Mouse (Mus musculus): Measurements from ENCODE around the gene Pex16. TPM values are rescaled to one million over a fixed set of nuclear protein-coding genes. Genes with fewer than 3 reads are reported as not detected.

Gene Pex16
- polyA plus RNA-seq, 1 experiment, result 157 TPM

DNA sequence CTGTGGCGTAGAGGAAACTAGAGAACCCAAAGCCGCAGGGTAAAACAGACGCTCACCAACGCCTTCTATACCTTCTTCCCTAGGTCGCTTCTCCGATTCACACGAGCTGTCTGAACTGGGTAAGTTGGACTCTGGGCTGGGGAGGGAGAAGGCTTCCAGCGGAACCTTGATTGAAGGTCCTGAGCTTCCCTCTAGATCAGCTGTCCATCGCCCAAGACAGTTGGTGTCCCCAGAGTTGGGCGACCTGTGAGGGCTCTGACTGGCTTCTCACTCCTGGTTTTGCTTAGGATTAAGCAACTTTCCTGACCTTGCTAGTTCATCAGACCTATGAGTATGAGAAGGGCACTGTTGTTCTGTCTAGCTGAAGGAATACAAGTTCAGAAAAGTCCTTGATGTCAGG, 1.3 kb downstream of the Pex16 start:
- Histone ChIP-seq H3K4me1 (ENCODE audit: control insufficient read depth, insufficient read depth, insufficient read length, low read length) (peaks cover 35% of the 10 kb centered on the region), H3K4me3 (ENCODE audit: low read depth, low read length) (peak overlapping the region; percentile 78), H3K27ac (ENCODE audit: insufficient read depth, low read depth, low read length) (peak overlapping the region; percentile 92), H3K36me3 (ENCODE audit: control insufficient read depth, insufficient read depth, low read length) (peaks cover 34% of the 10 kb centered on the region), H3K27me3 (ENCODE audit: control insufficient read depth, insufficient read depth, low read length) (no peaks in the 10 kb centered on the region)
- TF ChIP-seq POLR2A (IDR thresholded peaks at IDR 0.05; ENCODE audit: low read depth, low read length), result no peak
- TF ChIP-seq CTCF (IDR thresholded peaks at IDR 0.05; ENCODE audit: extremely low read depth, insufficient read length, insufficient replicate concordance, low read depth, low read length), result no peak
- 5% methylated on average over 10 of the region's 10 CpGs for WGBS

DNA sequence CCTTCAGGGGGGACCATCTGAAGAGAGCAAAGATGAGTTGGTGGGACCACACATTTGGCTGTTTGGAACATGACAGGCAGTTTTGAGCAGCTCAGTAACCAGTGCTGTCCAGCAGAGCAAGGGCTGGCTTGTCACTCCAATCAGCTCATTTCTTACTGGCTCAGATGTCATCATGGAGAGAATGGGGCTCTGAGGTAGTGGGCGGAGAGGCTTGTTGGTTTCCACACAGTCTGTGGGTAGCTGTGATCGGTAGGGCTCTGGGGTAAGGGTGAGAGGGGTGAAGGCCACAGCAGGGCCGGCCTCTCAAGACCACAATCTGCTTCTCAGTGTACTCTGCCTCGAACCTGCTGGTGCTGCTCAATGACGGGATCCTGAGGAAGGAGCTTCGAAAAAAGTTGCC, 1.8 kb downstream of the Pex16 start:
- 70% methylated on average over 6 of the region's 6 CpGs for WGBS
- Histone ChIP-seq H3K27ac (ENCODE audit: insufficient read depth, low read depth, low read length) (no peak overlapping the region), H3K4me3 (ENCODE audit: low read depth, low read length) (peak overlapping the region; percentile 78), H3K4me1 (ENCODE audit: control insufficient read depth, insufficient read depth, insufficient read length, low read length) (peaks cover 31% of the 10 kb centered on the region), H3K27me3 (ENCODE audit: control insufficient read depth, insufficient read depth, low read length) (no peaks in the 10 kb centered on the region), H3K36me3 (ENCODE audit: control insufficient read depth, insufficient read depth, low read length) (peaks cover 40% of the 10 kb centered on the region)
- no peak for TF ChIP-seq CTCF (IDR thresholded peaks at IDR 0.05; ENCODE audit: extremely low read depth, insufficient read length, insufficient replicate concordance, low read depth, low read length)
- no peak for TF ChIP-seq POLR2A (IDR thresholded peaks at IDR 0.05; ENCODE audit: low read depth, low read length)

DNA sequence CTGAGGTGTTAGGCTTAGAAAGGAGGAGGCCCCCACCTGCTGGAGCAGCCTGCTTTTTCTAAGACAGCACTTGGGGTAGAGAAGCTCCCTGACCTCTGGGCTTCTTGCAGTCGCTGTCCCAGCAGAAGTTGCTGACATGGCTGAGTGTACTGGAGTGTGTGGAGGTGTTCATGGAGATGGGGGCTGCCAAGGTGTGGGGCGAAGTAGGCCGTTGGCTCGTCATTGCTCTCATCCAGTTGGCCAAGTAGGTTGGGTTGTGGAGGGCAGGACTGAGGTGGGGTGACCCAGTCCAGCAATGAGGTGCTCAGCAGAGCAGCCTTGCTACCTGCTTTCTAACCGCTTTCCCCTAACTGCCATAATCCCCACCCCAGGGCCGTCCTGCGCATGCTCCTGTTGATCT, 2.8 kb downstream of the Pex16 start:
- WGBS, result 94% methylated on average over 7 of the region's 7 CpGs
- TF ChIP-seq POLR2A (IDR thresholded peaks at IDR 0.05; ENCODE audit: low read depth, low read length) (no peak), CTCF (IDR thresholded peaks at IDR 0.05; ENCODE audit: extremely low read depth, insufficient read length, insufficient replicate concordance, low read depth, low read length) (no peak)
- peaks cover 49% of the 10 kb centered on the region for H3K36me3 ChIP-seq (ENCODE audit: control insufficient read depth, insufficient read depth, low read length)

DNA sequence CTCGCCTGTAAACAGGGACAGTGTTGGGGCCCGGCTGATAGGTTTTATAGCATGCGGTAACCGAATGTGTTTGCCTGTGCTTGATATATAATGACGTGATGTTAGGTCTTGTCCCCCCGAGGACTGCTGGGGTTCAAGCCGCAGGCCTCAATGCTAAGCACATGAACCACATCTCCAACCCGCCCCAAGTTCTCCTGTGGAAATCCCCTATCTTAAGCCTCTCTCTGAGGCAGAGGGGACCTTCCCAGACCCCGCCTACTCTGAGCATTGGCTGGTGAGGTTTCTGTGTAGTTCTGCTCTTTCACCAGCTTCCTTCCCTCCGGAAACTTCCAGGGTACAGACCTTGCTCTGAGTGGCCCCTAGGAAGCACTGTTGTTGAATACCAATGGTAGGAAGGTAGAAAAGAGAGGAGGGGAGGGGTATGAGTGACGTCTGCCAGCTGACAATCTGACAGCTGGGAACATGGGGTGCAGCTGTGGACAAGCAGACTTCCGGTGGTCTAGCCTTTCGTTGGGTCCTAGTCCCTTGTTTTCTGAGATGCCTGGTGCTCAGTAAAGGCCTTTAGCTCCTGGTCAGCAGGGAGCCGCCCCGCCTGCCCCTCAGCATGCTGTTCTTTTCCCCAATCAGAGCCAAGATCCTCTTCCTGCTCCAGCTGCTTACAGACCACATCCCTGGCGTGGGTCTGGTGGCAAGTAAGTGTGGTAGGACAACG, 5.5 kb downstream of the Pex16 start:
- peaks cover 54% of the 10 kb centered on the region for H3K36me3 ChIP-seq (ENCODE audit: control insufficient read depth, insufficient read depth, low read length)

More for the DNA sequence above, 2.8 kb downstream of the Pex16 start:
- no peak overlapping the region for H3K27ac ChIP-seq (ENCODE audit: insufficient read depth, low read depth, low read length)
- H3K4me1 ChIP-seq (ENCODE audit: control insufficient read depth, insufficient read depth, insufficient read length, low read length), result peaks cover 23% of the 10 kb centered on the region
- H3K27me3 ChIP-seq (ENCODE audit: control insufficient read depth, insufficient read depth, low read length), result no peaks in the 10 kb centered on the region
- H3K4me3 ChIP-seq (ENCODE audit: low read depth, low read length), result no peak overlapping the region

DNA sequence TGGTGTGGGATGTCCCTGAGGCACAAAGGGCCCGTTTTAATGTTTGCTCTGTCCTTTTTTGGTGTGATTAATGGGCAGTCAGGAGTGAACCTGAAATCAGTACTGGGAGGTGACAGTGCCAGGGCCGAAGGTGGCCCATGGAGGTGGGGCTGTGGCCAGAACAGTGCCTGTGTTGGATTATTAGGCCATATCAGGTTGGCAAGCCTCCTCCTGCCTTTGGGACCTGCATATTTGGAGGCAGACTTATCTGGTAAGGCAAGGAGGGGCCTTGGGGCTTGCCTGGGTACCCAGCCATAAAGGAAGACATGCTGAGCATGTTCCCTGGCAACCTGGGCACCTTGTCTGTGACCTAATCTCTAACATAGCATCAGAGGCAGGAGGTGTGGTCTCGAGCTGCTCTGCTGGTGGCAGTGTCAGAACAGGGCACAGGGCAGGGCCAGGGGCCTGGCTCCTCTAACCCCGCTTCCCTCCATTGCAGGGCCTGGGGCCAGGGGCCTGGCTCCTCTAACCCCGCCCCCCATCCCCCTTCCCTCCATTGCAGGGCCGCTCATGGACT, 6.1 kb downstream of the Pex16 start:
- Histone ChIP-seq H3K27me3 (ENCODE audit: control insufficient read depth, insufficient read depth, low read length) (no peaks in the 10 kb centered on the region), H3K4me1 (ENCODE audit: control insufficient read depth, insufficient read depth, insufficient read length, low read length) (peaks cover 7% of the 10 kb centered on the region; the same call in 1 of the 2 replicates), H3K4me3 (ENCODE audit: low read depth, low read length) (no peak overlapping the region), H3K27ac (ENCODE audit: insufficient read depth, low read depth, low read length) (no peak overlapping the region), H3K36me3 (ENCODE audit: control insufficient read depth, insufficient read depth, low read length) (peaks cover 54% of the 10 kb centered on the region)
- TF ChIP-seq POLR2A (IDR thresholded peaks at IDR 0.05; ENCODE audit: low read depth, low read length), result no peak
- no peak for TF ChIP-seq CTCF (IDR thresholded peaks at IDR 0.05; ENCODE audit: extremely low read depth, insufficient read length, insufficient replicate concordance, low read depth, low read length)
- WGBS, result 77% methylated on average over 6 of the region's 6 CpGs

More for the DNA sequence above, 5.5 kb downstream of the Pex16 start:
- WGBS, result 81% methylated on average over 17 of the region's 17 CpGs
- TF ChIP-seq CTCF (IDR thresholded peaks at IDR 0.05; ENCODE audit: extremely low read depth, insufficient read length, insufficient replicate concordance, low read depth, low read length) (no peak), POLR2A (IDR thresholded peaks at IDR 0.05; ENCODE audit: low read depth, low read length) (no peak)
- peaks cover 7% of the 10 kb centered on the region; the same call in 1 of the 2 replicates for H3K4me1 ChIP-seq (ENCODE audit: control insufficient read depth, insufficient read depth, insufficient read length, low read length)
- H3K27ac ChIP-seq (ENCODE audit: insufficient read depth, low read depth, low read length), result no peak overlapping the region
- no peaks in the 10 kb centered on the region for H3K27me3 ChIP-seq (ENCODE audit: control insufficient read depth, insufficient read depth, low read length)
- no peak overlapping the region for H3K4me3 ChIP-seq (ENCODE audit: low read depth, low read length)

DNA sequence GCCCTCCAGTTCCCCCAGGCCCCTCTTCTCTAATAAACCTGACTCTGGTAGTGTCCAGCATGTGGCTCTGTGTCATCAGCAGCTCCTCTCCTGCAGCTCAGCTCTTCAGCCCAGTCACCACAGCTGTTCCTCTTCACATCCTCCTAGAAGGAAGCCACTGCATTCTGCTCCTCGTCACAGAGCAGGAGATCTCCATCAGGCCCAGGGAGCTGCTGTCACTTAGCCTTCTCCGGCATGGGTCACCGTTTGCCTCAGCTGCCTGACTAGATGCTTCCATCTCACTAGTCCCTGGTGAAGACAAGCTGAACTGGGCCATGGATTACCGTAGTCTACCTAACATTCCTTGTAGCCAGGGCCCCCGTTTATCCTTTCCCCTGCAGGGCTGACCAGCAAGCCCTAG, 6.7 kb downstream of the Pex16 start:
- Histone ChIP-seq H3K4me1 (ENCODE audit: control insufficient read depth, insufficient read depth, insufficient read length, low read length) (peaks cover 5% of the 10 kb centered on the region; the same call in 1 of the 2 replicates), H3K36me3 (ENCODE audit: control insufficient read depth, insufficient read depth, low read length) (peaks cover 54% of the 10 kb centered on the region), H3K27ac (ENCODE audit: insufficient read depth, low read depth, low read length) (no peak overlapping the region), H3K27me3 (ENCODE audit: control insufficient read depth, insufficient read depth, low read length) (no peaks in the 10 kb centered on the region), H3K4me3 (ENCODE audit: low read depth, low read length) (no peak overlapping the region)
- TF ChIP-seq POLR2A (IDR thresholded peaks at IDR 0.05; ENCODE audit: low read depth, low read length) (no peak), CTCF (IDR thresholded peaks at IDR 0.05; ENCODE audit: extremely low read depth, insufficient read length, insufficient replicate concordance, low read depth, low read length) (no peak)
- WGBS, result 88% methylated on average over 5 of the region's 5 CpGs

DNA sequence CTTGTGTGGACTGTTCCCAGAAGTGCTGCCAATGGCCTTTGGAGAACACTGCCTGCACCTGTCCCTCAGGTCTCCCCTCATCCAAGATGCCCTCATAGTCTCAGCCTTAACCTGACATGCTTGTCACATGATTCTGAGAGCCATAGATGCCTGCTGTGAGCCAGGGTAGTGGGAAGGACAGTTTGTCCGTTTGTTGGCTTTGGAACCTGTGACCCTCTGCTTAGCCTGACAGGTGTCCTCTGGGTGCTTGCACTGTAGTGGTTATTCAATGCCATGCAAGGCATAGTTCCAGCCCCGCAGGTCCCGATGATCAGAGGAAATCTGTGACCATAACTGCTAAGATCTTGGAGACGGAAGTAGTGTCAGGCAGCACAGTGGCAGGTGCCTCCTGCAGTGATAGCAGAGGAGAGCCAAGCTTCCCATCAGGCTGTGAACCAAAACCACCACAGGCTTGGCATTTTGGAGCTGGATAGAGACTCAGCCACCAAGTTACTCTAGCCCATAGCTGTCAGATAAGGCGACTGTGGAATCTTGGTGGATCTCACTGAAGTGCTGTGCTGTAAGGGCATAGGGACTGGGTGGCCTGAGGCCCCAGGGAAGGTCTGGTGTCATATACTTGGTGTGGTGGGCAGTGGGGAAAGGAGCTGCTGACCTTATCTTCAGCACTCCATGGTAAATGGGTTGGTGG, 7.6 kb downstream of the Pex16 start, which contains the start of gene 1700029I15Rik:
Gene 1700029I15Rik, plus strand, starts transcription at position 638 of the 688 bp plus-strand sequence.
- 89% methylated on average over 5 of the region's 5 CpGs for WGBS
- H3K36me3 ChIP-seq (ENCODE audit: control insufficient read depth, insufficient read depth, low read length), result peaks cover 53% of the 10 kb centered on the region
- TF ChIP-seq POLR2A (IDR thresholded peaks at IDR 0.05; ENCODE audit: low read depth, low read length), result no peak
- no peak for TF ChIP-seq CTCF (IDR thresholded peaks at IDR 0.05; ENCODE audit: extremely low read depth, insufficient read length, insufficient replicate concordance, low read depth, low read length)
- H3K4me3 ChIP-seq (ENCODE audit: low read depth, low read length), result no peak within 1 kb of the TSS
- H3K27ac ChIP-seq (ENCODE audit: insufficient read depth, low read depth, low read length), result no peak within 1 kb of the TSS
- no peaks in the 10 kb centered on the region for H3K27me3 ChIP-seq (ENCODE audit: control insufficient read depth, insufficient read depth, low read length)
- H3K4me1 ChIP-seq (ENCODE audit: control insufficient read depth, insufficient read depth, insufficient read length, low read length), result no peaks in the 10 kb centered on the region

Data from small intestine, adult 2 months (tissue).